Mouse (Mus musculus) right cerebral cortex, postnatal 14 days (tissue): ENCODE data around the gene Tcte1.

Experiments
- DNase-seq: peaks from one replicate; pipeline ENCODE4 v3.0.0; 2022

The Tcte1 gene

DNA sequence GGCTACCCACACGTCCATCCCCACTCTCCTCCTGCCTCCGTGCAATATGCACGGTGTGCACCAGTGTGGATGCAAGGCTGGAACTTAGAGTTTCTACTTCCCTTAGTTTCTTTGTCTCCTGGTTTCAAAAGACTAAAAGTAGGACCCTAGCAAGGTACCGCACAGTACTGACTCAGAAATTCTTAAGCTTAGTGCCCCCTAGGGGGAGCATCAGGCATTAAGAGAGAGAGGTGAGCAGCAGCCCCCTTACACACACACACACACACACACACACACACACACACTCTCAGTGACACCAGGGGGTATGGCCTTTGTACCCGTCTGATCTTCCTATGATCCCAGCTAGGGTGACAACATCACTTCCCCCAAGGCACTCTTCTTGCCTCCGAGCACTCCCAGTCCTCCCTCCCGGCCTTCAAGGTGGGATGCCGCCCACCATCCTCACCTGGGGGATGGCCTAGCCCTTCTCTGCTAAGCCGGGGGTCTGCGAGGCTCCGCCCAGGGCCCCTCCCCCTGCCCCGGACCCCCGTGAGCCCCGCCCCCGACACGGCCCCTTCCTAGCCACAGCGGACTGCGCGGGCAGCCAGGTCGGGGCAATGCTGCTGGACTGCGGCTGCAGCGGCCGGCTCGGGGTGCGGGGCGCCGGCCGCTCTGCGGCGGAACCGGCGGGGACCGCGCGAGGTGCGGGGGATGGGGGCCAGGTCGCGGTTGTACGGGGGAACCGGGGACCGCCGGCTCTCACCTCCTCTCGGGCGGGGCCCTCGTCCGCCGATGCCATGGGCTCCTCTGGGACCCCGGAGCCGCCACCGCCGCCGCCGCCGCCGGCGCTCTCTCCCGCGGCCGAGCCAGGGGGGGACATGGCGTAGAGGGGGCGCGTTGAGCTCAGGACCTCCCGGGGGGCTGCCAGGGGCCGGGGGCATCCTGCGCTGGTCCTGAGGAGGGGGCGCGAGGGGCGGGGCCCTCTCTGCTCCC lies 25.6 kb downstream of the Tcte1 start:
- peak; percentile 71 for DNase-seq

DNA sequence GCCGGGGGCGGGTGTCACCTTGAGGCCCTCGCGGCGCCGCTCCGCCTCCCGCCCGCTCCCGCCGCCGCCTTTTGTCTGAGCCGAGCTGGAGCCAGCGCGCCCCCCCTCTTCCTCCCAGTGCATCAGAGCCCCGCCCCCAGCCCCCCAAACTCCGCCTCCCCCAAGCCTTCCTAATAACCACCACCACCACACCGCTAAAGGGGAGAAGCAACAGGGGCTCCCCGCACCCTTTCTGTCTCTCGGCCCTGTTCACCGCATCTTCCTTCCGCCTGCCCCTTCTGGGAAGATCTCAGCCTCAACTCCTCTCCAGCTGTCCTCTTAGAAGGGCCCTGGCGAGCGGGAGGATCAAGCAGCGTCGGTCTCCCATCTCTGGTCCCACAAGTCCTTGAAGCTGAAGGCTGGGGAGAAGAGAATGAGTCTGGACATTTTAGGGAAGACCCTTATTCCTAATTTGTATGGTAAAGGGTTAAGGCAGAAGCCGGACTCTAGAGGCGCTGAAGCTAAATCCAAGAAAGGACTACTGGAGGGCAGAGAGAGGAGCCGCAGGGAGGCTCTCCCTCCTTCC lies 26.5 kb downstream of the Tcte1 start, which contains the start of gene Tmem151b:
Tmem151b (minus strand) TSS at position 61 of the 565 bp plus-strand sequence.
- peak; percentile 77 for DNase-seq

DNA sequence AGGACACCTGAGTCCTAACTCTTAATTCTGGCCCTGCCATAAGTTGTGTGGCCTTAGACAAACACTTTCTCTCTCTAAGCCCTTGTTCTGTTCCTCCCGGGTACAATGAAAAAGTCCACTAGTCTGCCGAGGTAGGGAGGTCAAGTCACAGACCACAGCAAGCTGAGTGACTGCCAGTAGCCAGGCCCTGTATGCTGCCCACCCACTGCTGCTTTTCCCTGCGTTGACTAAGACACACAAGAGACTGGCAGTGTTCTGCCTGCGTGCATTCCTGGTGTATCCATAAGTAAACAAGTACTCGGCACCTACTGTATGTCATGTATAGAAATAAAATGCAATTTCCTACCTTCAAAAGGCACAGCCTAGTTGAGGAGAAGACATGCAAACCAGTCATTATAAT lies 27.0 kb downstream of the Tcte1 start:
- DNase-seq = no peak

DNA sequence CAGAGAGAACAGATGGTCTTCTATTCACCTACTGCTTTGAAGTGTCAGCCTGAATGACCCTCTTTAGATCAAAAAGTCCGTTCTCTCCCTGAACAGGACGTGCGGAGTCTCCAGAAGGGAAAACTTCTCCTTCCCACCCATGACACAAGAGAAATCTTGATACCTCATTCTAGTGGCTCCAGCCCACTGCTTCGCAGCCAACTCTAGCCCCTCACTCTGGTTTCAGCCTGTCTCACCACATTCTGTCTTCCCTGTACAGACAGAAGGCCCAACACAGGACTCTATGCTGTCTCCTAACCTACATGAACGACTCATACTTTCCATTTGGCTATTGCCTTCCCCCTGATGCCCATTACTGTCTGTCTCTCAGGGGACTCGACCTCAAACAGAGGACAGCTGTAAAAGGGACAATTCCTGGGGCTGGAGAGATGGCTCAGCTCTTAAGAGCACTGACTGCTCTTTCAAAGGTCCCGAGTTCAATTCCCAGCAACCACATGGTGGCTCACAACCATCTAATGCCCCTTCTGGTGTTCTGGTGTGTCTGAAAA lies 28.1 kb downstream of the Tcte1 start:
- DNase-seq = no peak

DNA sequence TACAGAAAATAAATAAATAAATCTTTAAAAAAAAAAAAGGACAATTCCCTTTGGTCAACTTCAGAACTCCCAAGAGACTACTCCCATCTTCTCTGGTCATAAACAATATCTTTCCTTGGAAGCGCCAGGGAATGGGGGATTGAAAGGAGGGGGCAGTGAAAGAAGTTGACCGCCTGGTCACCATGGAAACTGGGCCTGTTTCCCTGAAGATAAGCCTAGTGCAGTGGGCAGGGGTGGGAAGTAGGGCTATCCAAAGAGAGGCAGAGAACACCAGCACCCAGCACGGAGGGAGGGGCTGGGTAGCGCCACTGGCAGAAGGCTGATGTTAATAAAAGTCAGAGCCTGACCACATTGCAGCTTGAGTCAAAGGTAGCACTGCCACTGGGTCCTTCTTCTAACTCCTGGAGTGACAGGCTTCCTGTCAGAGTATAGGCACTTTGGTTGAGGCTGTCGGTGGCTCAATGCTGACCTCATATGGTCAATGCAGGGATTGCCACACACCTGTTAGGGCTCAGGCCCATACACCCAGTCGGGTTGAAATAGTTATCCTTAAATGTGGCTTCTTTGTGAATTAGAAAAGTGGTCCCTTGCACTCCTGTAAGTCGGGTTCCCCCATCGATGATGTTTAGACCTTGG lies 28.7 kb downstream of the Tcte1 start:
- DNase-seq = peak; percentile 73

DNA sequence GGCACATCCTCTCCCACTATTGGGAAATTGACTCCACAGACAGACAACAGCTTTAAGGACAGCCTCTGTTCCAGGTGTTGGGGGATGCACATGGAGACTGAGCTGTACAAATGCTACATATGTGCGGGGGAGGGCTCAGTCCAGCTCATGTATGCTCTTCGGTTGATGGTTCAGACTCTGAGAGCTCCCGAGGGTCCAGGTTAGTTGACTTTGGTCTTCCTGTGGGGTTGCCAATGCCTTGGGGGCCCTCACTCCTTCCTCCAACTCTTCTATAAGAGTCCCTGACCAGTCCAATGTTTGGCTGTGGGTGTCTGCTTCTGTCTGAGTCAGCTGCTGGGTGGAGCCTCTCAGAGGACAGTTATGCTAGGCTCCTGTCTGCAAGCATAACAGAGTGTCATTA lies 29.8 kb downstream of the Tcte1 start:
- DNase-seq = no peak

DNA sequence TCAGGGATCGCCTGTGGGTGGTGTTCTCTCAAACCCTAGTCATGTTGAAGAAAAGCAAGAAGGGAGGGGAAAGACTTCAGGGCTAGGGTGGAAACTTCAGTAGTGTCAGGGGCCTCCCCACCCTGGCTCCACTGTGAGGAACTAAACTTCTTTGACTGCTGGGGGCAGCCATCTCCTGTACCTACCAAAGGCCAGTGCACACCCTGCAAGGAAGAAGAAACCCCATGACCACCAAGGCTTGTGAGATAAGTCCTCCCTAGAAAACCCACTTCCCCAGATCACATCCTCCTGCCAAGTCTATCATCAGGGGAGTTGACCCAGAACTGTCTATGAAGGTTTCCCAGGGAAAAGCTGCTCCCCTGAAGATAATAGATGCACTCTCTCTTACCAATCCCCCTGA lies 31.2 kb downstream of the Tcte1 start:
- DNase-seq = no peak

DNA sequence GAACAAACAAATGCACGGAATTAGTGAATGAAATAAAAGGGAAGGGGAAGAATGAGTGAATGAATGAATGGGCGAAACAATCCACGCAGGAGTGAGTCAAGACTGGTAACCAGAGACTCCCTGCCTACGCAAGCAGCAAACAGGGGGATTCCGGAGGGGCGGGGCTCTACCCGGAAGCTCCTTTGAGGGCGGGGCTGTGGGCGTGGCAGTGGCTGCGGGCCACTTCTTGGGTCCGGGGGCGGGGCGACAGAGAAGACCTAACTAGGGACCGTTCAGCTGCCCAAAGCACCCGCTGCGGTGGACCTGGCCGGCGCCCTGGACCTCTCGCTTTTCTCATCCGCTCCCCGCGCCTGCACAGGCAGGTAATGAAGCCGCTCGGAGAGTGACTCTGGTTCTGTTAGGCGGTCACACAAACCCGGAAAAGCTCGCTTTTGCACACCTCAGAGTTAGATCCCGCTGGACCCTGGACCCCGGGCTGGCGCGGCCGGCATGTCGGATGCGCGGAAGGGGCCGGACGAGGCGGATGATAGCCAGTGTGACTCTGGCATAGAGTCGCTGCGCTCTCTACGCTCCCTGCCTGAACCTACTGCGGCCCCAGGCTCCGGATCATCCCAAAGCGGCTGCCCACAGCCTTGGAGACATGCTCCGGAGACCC lies 32.3 kb downstream of the Tcte1 start, which contains the start of gene Nfkbie:
Nfkbie (plus strand) TSS at position 252 of the 655 bp plus-strand sequence.
- DNase-seq = peak; percentile 90

DNA sequence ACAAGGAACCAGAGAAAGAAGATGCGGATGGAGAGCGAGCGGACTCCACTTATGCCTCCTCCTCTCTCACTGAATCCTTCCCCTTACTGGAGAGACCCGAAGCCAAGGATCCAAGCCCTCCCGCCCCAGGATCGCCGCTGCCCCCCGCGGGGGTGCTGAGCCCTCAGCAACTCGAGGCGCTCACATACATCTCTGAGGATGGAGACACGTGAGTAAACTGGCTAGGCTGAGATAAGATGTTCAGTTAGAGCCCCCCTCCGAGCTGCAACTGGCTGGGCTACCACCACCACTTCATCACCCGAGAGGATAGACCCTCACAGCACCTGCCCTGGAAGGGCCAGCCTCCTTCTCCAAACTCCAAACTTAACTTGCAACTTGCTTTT lies 32.9 kb downstream of the Tcte1 start:
- no peak for DNase-seq

DNA sequence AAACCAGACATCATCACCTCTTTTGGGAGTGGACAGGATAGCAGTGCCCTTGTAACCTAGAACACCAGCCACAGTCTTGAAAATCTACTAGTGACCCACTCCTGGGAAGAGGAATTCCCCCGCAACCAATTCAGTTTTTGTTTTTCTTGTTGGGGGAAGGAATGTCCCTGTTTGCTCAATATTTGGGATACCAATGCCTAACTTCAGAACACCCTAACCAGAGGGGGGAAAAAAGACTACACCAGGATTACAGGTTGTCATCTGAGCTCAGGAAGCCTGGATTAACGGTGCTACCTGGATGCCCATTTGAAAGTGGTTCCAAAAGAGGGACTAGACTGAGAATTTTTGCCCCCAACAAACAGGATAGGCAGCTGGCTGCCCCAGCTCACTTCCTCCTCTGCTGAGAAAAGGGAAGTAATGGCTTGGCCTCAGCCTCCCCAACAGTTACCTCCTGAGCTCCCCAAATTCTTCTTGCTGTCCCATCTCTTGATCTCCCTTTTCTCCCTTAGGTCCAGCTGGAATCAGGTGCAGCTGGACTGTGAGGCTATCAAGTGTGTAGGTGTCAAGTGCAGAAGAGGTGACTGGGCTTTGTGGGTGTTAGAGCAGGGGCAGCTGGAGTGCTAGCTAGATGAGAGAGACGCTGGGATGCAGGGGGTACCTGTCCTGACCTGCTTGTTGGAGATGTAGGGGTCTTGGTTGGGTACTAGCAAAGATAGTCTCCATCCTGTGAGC lies 33.4 kb downstream of the Tcte1 start:
- DNase-seq = no peak

DNA sequence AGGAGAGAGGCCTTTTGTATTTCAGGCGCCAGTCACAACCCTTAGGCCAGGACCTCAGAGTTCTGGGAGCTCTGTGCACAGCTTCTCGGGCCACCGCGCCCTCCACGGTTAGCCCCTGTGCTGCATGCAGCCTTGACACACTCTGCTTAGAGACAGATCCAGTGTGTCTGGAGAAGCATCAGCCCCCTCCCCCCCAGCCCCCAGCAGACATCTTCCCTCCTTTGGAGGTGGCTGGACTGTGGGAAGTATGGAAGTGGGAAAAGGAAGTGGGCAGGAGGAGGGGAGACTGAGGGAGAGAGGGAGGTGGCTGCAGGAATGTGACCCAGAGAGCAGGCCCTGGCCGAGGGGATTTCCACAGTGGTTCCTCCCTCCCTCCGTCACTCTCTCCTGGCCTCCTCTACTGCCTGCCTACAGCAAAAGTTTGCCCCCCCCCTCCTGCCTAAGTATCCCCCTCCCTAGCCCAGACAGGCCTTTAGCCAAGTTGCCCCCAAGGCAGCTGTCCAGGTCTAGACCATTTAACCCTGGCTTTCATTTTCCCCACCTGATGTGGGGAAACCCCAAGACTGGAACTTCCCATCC lies 34.1 kb downstream of the Tcte1 start:
- DNase-seq = no peak

DNA sequence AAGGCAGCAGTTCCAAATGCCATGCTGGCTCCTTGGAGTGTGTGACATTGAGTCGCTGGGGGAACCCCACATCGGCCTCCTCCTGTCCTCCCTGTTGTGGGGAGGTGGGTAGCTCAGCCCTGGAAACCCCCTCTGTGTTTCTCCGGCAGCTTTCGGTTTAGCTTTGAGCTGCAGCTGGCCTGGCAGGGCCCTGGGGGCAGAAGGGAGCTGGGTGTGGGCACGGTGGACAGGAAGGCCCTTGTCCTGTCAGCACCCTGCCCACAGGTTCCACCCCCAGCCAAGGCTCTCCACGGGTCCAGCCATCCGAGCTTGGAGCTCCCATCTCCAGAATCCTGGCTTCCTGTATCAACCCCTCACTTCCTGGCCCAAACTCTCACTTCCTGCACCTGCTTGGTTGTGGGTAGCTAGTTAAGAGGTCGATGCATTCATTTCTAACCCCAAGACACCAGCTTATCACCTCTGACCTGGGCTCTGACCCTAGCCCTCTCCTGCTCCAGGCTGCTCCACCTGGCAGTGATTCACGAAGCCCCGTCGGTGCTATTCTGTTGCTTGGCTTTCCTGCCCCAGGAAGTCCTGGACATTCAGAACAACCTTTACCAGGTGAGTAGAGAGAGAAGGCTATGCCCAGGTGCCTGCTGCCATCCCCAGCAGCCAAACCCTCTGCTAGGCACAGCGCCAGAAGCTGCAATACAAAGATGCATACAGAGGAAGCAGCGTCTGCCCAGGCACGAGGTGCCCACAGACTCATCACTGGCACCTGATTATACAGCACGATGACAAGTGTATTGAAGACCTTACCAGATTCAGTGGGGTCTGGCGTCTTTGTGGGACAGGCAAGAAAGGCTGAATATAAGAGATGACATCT lies 35.0 kb downstream of the Tcte1 start:
- DNase-seq = no peak

DNA sequence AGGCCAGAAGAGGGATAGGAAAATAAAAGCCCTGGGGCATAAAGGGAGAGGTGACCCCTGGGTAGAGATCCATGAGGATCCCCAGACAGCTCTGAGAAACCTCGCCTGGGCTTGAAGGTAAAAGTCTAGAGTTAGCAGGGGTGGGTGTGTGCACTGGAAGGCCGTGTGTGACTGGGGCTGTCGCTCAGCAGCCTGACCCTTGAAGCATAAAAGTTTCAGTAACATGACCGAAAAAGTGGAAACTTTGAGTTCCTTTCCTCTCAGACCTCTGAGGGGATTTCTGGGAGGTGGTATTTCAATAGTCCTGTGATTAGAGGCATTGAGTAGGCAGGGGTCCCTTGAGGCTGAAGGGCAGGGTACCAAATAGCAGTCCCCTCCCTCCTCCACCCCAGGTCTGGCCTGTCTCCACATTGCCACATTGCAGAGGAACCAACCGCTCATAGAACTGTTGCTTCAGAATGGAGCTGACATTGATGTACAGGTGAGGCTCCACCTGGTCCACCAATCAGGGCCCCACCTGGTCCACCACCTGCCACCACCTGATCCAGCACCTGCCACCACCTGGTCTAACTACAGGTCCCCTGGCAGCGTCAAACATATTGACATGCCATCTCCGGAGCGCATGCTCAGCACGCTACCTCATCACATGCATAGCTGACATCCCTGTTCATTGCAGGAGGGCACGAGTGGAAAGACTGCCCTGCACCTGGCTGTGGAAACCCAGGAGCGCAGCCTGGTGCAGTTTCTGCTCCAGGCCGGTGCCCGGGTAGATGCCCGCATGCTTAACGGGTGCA lies 36.7 kb downstream of the Tcte1 start:
- DNase-seq = no peak

DNA sequence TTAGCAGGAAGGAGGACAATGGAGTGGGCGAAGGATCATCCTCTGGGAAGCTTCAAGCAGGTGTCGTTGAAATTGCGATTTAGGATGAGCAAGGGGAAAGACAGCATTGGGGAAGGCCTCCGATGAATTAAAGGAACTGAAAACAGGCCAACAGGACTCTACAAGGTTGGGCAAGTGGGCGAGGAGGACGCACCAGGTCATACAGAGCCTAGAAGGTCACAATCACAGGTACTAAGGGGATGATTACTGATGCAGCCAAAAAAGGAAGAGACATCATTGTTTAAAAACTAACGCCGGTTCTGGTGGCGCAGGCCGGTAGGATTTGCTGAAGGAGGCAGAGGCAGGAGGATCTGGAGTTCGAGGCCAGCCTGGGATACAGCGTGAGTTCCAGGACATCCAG lies 40.0 kb downstream of the Tcte1 start:
- DNase-seq = no peak

DNA sequence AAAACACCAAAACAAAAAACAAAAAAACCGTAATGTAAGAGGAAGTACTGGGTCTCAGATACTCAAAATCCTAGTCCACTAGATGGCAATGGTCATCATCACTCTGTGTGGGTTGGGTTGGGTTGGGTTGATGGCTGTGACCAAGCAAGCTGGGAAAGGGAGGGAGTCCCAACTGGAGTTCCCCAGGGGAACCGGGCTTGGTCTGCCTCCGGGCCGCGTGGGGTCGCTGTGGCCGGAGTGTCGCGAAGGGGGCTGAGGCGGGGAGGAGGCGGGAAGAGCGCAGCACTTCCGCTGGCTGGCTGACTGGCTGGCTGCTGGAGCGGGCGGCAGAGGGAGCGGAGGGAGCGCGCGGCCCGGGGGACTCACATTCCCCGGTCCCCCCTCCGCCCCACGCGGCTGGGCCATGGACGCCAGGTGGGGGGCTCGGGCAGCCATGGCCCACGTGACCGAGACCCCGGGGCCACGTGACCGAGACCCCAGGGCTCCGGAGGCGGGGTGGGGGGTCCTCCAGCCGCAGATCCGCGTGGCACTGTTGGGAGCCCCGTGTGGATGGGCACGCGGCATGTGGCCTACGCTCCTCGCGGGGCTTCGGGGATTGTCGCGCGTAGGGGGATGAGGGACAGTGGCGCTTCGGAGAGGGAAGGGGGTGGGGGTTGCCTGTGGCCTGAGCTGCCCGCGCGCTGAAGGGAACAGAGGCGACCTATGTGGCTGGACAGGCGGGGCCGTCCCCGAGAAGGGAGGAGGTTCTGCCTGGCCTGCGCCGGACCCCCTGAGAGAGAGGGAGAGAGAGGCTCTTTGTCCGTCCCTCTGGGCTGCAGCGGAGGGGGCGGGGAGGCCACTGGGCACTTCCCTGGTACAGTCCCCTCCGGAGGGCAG lies 40.7 kb downstream of the Tcte1 start, which contains the start of gene Slc35b2:
Slc35b2 (plus strand) TSS at position 220 of the 876 bp plus-strand sequence.
- DNase-seq = peak; percentile 92

DNA sequence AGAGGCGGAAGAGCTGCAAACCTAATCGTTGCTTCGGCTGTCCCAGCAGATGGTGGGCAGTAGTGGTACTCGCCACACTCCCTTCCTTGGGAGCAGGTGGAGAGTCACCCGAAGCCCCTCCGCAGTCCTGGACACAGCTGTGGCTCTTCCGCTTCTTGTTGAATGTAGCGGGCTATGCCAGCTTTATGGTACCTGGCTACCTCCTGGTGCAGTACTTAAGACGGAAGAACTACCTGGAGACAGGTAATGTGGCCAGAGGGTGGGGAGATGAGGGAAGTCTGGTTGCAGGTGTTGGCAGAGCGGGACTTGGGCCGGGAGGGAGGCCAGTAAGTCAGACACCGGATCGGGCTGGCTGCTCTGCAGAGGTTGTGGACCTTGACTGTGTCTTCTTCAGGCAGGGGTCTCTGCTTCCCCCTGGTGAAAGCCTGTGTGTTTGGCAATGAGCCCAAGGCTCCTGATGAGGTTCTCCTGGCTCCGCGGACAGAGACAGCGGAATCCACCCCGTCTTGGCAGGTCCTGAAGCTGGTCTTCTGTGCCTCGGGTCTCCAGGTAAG lies 41.4 kb downstream of the Tcte1 start:
- no peak for DNase-seq

DNA sequence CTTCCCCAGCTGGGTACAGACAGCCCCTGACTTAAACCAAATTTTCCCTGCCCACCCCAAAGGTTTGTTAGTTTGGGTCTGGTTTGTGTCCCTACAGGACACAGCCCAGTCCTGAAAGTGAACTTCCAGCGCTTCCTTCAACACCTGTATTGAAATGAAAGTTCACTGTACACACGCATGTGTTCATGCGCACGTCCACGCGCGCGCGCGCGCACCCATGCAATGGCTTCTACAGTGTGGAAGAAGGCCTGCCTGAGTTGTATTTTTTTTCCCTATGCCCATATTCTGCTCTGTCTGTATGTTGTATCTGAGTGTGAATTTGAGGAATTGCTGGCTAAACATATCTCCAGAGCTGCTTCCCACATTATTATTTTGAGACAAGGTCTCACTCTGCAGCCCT lies 41.9 kb downstream of the Tcte1 start:
- DNase-seq = no peak

DNA sequence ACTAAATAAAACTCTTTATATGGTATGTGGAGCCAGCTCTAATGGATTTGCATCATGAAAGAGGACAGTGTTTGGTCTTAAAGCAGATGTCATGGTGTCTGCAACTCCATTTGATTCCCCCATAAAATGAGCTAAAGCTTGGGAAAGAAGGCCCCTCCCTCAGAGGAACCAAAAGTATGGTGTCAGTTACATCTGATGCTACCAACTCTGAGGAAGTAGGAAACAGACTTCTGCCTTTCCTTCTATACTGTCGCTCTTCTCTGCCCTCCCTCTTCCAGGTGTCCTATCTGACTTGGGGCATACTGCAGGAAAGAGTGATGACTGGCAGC lies 42.8 kb downstream of the Tcte1 start:
- no peak for DNase-seq
